Mouse (Mus musculus) C2C12 (cell line): Measurements from ENCODE around the gene Tcn2.

Experiments
- CEBPB ChIP-seq: IDR thresholded peaks from one replicate; pipeline ENCODE4 v1.6.1; 2011; ENCODE audit warnings: low read depth, mild to moderate bottlenecking, control low read depth, moderate library complexity
- CTCF ChIP-seq: IDR thresholded peaks from one replicate; pipeline ENCODE4 v1.5.1; 2011; ENCODE audit not compliant: control insufficient read depth, insufficient read depth, insufficient read length
- FOSL1 ChIP-seq: IDR thresholded peaks from one replicate; pipeline ENCODE4 v1.8.0; 2011; ENCODE audit warnings: mild to moderate bottlenecking, low read length; ENCODE audit not compliant: poor library complexity, insufficient read depth, severe bottlenecking
- MAX ChIP-seq: IDR thresholded peaks from one replicate; pipeline ENCODE4 v1.6.1; 2011; ENCODE audit warnings: mild to moderate bottlenecking, control low read depth
- MYOD1 ChIP-seq: IDR thresholded peaks from one replicate; pipeline ENCODE4 v1.6.1; 2011; ENCODE audit warnings: low read depth; ENCODE audit not compliant: control insufficient read depth, insufficient read length
- MYOG ChIP-seq: IDR thresholded peaks from one replicate; pipeline ENCODE4 v1.6.1; 2011; ENCODE audit not compliant: control insufficient read depth, insufficient read length; ENCODE audit errors: extremely low read depth
- USF1 ChIP-seq: IDR thresholded peaks from one replicate; pipeline ENCODE4 v1.6.1; 2011; ENCODE audit warnings: low read depth, mild to moderate bottlenecking, control low read depth, moderate library complexity

DNA sequence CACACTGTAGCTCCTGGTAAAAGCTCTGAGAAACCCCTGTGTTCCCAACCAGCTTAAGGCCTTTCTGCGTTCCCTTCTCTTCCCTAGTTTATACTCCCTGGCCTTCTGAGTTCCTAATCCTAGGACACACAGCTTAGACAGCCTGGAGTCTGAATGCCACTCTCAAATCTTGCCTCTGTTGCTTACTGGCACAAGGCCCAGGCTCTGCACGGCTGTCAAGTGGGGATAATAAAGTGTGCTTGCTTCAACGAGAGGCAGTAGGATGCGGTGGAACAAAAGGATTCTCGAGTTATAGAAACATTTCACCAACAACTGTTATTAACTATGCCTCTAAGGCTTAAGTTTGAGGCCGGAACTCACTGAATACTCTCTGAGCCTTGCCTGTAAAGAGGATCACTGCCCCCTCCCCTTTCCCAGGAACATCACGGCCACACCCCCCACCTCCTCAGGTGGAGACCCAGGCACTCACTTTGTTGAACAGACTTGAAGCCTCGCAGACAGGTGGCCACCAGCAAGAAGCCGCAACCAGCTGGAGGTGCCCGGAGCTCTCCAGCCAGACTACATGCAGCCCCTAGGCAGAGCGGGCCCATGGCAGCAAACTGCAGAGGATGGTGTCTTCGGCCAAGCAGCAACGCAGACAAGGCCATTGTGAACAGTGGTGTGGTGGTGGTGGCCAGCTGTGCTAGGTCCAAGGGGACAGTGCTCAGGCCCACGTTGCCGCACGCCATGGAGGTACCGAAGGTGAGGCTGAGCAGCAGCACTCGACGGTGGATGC lies 19.7 kb downstream of the Tcn2 start:
- TF ChIP-seq CTCF = no peak
- no peak for TF ChIP-seq USF1
- TF ChIP-seq CEBPB = no peak
- no peak for TF ChIP-seq MYOG
- TF ChIP-seq MYOD1 = no peak
- no peak for TF ChIP-seq MAX
- no peak for TF ChIP-seq FOSL1
